Mouse (Mus musculus): Measurements from ENCODE around the gene Dolpp1.
"Not testable (repeated sequence)": the region's sequence is repeated elsewhere in the genome, so short reads cannot be mapped to it uniquely, and the experiment has no call there.

DNA sequence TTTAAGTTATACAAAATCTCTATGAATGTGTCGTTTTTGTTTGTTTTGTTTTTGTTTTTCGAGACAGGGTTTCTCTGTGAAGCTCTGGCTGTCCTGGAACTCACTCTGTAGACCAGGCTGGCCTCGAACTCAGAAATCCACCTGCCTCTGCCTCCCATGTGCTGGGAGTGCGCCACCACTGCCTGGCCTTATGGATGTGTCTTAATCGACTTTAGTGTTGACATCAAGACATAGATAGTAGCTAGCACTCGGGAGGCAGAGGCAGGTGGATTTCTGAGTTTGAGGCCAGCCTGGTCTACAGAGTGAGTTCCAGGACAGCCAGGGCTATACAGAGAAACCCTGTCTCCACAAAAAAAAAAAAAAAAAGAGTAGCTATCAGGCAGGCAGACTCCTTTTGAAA, 25.1 kb downstream of the Dolpp1 start:
- not testable (repeated sequence) for TF ChIP-seq CEBPB (IDR thresholded peaks at IDR 0.05; ENCODE audit: low read depth); CTCF (IDR thresholded peaks at IDR 0.05; ENCODE audit: control insufficient read depth, insufficient read depth, insufficient read length); USF1 (IDR thresholded peaks at IDR 0.05; ENCODE audit: low read depth); MYOG (IDR thresholded peaks at IDR 0.05; ENCODE audit: control insufficient read depth, extremely low read depth, insufficient read length); FOSL1 (IDR thresholded peaks at IDR 0.05; ENCODE audit: insufficient read depth, low read length, poor library complexity, severe bottlenecking); MAX (IDR thresholded peaks at IDR 0.05); MYOD1 (IDR thresholded peaks at IDR 0.05; ENCODE audit: control insufficient read depth, insufficient read length, low read depth)

Measured in C2C12 (cell line).